Mouse (Mus musculus) liver, embryonic 14.5 days (tissue): Measurements from ENCODE around the gene Rnf152.
A peak's percentile ranks its signal among the peaks of the same experiment; 100 is the strongest.

Experiments used
- CTCF ChIP-seq: IDR thresholded peaks from 2 replicates; pipeline ENCODE4 v1.5.1; 2016; ENCODE audit warnings: antibody characterized with exemption, low read depth, control low read depth
- EP300 ChIP-seq: IDR thresholded peaks from 2 replicates; pipeline ENCODE4 v1.6.1; 2016; ENCODE audit warnings: antibody characterized with exemption, low read depth

GRCm38 (mm10) chr1:105356291-105357011, at the start of gene Rnf152:
- 0 out of 2 replicates have a peak, but pooled peaks have one; percentile 9 for TF ChIP-seq CTCF
- TF ChIP-seq EP300 = no peak
